Mouse (Mus musculus): Measurements from ENCODE around the gene Cabp7. TPM values are rescaled to one million over a fixed set of nuclear protein-coding genes. Genes with fewer than 3 reads are reported as not detected.

The Cabp7 gene
- polyA plus RNA-seq, 1 experiment: not detected

DNA sequence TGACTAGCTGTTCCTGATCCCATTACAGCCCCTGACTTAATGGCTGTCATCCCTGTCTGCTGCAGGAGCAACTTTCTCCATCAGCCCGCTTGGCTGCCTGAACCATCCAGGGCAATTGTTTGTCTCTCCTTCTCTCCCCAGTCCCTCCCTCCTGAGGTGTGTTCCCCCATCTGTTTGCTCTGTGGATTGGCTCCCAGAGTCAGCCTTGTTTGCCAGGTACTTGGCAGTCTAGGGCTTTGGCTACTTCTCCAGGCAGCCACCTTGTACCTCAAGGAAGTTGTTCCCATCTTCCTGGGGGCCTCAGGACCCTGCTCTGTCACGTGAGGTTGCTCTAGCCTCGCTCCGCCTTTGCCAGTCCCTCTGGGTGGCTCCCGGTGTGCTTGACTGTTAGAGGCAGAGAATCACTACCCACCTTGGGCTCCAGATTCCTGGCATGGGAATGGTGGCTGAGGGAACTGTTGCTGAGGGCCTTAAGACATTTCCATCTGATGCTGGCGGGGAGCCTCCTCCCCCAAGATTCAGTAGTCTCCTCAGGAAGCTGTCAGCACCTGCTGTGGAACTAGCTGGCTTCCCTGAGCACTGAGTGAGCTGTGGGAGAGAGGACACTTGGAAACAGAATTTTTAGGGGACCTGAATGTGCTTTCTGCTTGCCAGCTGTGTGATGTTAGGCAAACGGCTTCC lies 25.5 kb downstream of the Cabp7 start:
- H3K4me1 ChIP-seq (ENCODE audit: control insufficient read depth, insufficient read depth, low read length): no peaks in the 10 kb centered on the region
- no peak for DNase-seq
- H3K27ac ChIP-seq (ENCODE audit: insufficient read depth, low read depth, low read length): no peak overlapping the region
- H3K4me3 ChIP-seq (ENCODE audit: insufficient read depth, low read depth, low read length): no peak overlapping the region
- no peaks in the 10 kb centered on the region for H3K27me3 ChIP-seq (replicated peaks; ENCODE audit: control insufficient read depth, insufficient read depth, low read length)
- TF ChIP-seq CTCF (conservative IDR thresholded peaks at IDR 0.05; ENCODE audit: insufficient read depth, insufficient read length, low read depth, low read length) (no peak), POLR2A (IDR thresholded peaks at IDR 0.05; ENCODE audit: low read depth, low read length) (no peak)
- no peaks in the 10 kb centered on the region; the same call in 1 of the 2 replicates for H3K36me3 ChIP-seq (ENCODE audit: control insufficient read depth, insufficient read depth, low read length)
- 72% methylated on average over 7 of the region's 7 CpGs for WGBS

DNA sequence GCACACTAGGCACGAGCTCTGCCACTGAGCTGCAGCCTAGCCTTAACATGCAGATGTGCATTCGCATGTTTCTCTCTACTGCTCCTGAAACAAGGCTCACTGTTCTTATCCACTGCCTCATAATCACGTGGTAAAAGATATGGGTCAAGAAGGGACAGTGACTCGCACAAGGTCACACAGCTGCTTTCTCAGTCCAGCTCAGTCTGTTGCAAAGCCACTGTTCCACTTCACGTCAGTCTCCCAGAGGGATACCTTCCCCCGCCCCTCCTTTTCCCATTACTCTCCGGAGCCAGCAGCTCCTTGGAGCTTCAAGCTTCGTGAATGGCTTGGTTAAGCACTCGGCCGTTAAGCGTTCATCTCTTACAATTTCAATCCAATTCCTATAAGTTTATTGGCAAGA lies 26.2 kb downstream of the Cabp7 start:
- 66% methylated on average over 11 of the region's 11 CpGs for WGBS
- no peak overlapping the region for H3K27ac ChIP-seq (ENCODE audit: insufficient read depth, low read depth, low read length)
- no peaks in the 10 kb centered on the region for H3K27me3 ChIP-seq (replicated peaks; ENCODE audit: control insufficient read depth, insufficient read depth, low read length)
- TF ChIP-seq CTCF (conservative IDR thresholded peaks at IDR 0.05; ENCODE audit: insufficient read depth, insufficient read length, low read depth, low read length) (no peak), POLR2A (IDR thresholded peaks at IDR 0.05; ENCODE audit: low read depth, low read length) (no peak)
- H3K4me1 ChIP-seq (ENCODE audit: control insufficient read depth, insufficient read depth, low read length): no peaks in the 10 kb centered on the region
- no peak overlapping the region for H3K4me3 ChIP-seq (ENCODE audit: insufficient read depth, low read depth, low read length)
- no peak for DNase-seq
- H3K36me3 ChIP-seq (ENCODE audit: control insufficient read depth, insufficient read depth, low read length): no peaks in the 10 kb centered on the region; the same call in 1 of the 2 replicates

DNA sequence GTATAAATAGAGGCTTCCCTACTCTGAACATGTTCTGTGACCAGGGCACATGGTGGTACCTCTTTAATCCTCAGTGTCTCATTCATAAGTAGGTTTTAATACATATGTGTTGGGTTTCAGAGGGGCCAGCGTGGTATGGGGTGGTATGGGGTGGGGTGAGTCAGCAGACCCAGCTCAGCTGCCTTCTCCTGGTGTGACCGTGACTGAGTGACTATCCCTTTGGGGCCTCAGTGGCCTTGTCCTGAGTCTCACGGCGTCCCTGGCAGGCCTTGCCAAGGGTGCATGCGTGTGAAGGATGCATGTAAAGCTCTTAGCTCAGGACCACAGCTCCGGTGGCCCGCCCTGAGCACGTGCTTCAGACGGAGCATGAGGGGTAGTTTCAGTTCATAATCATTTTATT lies 26.6 kb downstream of the Cabp7 start:
- DNase-seq: no peak
- WGBS: 91% methylated on average over 9 of the region's 9 CpGs

DNA sequence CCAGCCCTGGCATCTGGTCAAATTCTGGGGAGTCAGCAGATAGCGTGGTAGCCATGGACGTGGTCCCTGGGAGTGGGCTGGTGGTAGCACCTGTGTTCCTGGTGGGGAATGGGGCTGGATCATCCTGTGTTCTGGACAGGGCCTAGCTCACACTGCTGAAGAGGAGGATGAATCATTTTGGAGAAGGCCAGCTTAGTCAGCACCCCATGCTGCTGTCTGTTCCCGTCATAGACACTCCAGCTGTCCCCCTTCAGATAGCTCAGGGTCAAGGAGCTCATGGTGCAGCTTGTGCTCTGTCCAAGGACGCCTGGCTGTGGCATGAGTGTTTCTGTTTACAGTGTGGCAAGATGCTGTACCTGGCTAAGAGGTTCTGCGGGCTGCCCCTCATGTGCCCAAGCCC lies 28.0 kb downstream of the Cabp7 start:
- TF ChIP-seq POLR2A (IDR thresholded peaks at IDR 0.05; ENCODE audit: low read depth, low read length) (no peak), CTCF (conservative IDR thresholded peaks at IDR 0.05; ENCODE audit: insufficient read depth, insufficient read length, low read depth, low read length) (no peak)
- Histone ChIP-seq H3K27me3 (replicated peaks; ENCODE audit: control insufficient read depth, insufficient read depth, low read length) (no peaks in the 10 kb centered on the region), H3K4me1 (ENCODE audit: control insufficient read depth, insufficient read depth, low read length) (no peaks in the 10 kb centered on the region), H3K36me3 (ENCODE audit: control insufficient read depth, insufficient read depth, low read length) (no peaks in the 10 kb centered on the region; the same call in 1 of the 2 replicates), H3K4me3 (ENCODE audit: insufficient read depth, low read depth, low read length) (no peak overlapping the region), H3K27ac (ENCODE audit: insufficient read depth, low read depth, low read length) (no peak overlapping the region)
- no peak for DNase-seq
- WGBS: 81% methylated on average over 5 of the region's 5 CpGs

More for the DNA sequence above, 26.6 kb downstream of the Cabp7 start:
- Histone ChIP-seq H3K4me1 (ENCODE audit: control insufficient read depth, insufficient read depth, low read length) (no peaks in the 10 kb centered on the region), H3K4me3 (ENCODE audit: insufficient read depth, low read depth, low read length) (no peak overlapping the region), H3K27ac (ENCODE audit: insufficient read depth, low read depth, low read length) (no peak overlapping the region), H3K36me3 (ENCODE audit: control insufficient read depth, insufficient read depth, low read length) (no peaks in the 10 kb centered on the region; the same call in 1 of the 2 replicates), H3K27me3 (replicated peaks; ENCODE audit: control insufficient read depth, insufficient read depth, low read length) (no peaks in the 10 kb centered on the region)
- TF ChIP-seq CTCF (conservative IDR thresholded peaks at IDR 0.05; ENCODE audit: insufficient read depth, insufficient read length, low read depth, low read length) (no peak), POLR2A (IDR thresholded peaks at IDR 0.05; ENCODE audit: low read depth, low read length) (no peak)

DNA sequence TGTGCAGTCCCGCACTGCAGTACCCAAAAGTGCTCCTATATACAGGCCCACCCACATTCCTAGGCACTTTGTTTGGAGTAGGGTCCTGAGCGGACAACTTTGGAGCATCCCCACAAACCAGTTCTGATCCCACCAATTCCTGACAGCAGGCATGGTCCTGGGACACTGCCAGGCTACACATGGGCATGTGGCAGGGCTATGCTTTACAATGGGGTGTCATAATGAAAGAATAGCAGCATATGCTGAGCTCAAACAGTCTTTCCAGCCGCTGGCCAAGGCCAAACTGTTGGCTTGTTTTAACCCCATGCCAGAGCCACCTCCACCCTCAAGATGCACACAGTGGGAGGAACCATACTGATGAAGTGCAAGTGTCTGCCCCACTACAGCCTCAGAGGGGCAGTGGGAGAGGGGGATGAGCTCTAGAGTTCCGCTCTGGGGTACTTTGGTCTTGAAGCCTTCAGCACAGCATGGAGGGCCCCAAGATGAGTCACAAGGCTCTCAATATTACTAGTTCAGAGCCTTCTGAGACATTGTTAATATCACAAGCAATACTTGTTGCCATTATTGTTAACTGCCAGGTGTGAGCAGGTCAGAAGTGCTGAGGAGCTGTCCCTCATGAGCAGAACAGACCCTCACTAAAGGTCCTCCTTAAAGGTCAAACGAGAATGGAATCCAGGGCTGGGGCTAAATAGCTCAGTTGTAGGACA lies 29.9 kb downstream of the Cabp7 start:
- Histone ChIP-seq H3K27me3 (replicated peaks; ENCODE audit: control insufficient read depth, insufficient read depth, low read length) (no peaks in the 10 kb centered on the region), H3K4me3 (ENCODE audit: insufficient read depth, low read depth, low read length) (no peak overlapping the region), H3K36me3 (ENCODE audit: control insufficient read depth, insufficient read depth, low read length) (no peaks in the 10 kb centered on the region), H3K27ac (ENCODE audit: insufficient read depth, low read depth, low read length) (no peak overlapping the region), H3K4me1 (ENCODE audit: control insufficient read depth, insufficient read depth, low read length) (no peaks in the 10 kb centered on the region)
- no peak for DNase-seq
- TF ChIP-seq POLR2A (IDR thresholded peaks at IDR 0.05; ENCODE audit: low read depth, low read length) (no peak), CTCF (conservative IDR thresholded peaks at IDR 0.05; ENCODE audit: insufficient read depth, insufficient read length, low read depth, low read length) (no peak)
- WGBS: 91% methylated on average over 5 of the region's 5 CpGs

DNA sequence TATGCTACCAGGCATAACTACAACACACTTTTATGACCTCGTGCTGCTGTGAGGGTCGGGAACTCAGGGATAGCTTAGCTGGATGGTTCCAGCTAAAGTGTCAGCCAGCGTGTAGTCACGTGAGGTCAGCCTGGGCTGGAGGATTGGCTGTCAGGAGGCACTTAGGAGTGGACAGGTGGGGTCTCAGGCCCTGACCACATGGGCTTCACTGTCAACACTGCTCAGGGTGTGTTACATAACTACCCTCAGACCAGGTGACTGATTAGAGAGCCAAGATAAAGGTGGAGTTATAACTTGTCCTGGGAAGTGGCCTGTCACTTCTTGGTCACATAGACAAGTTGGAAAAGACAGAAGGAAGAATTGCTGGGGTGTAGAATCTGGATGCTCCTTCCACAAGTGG lies 31.0 kb downstream of the Cabp7 start:
- Histone ChIP-seq H3K27me3 (replicated peaks; ENCODE audit: control insufficient read depth, insufficient read depth, low read length) (no peaks in the 10 kb centered on the region), H3K4me1 (ENCODE audit: control insufficient read depth, insufficient read depth, low read length) (no peaks in the 10 kb centered on the region), H3K36me3 (ENCODE audit: control insufficient read depth, insufficient read depth, low read length) (no peaks in the 10 kb centered on the region), H3K27ac (ENCODE audit: insufficient read depth, low read depth, low read length) (no peak overlapping the region), H3K4me3 (ENCODE audit: insufficient read depth, low read depth, low read length) (no peak overlapping the region)
- TF ChIP-seq CTCF (conservative IDR thresholded peaks at IDR 0.05; ENCODE audit: insufficient read depth, insufficient read length, low read depth, low read length) (no peak), POLR2A (IDR thresholded peaks at IDR 0.05; ENCODE audit: low read depth, low read length) (no peak)
- WGBS: 67% methylated on average over 4 of the region's 4 CpGs
- no peak for DNase-seq

DNA sequence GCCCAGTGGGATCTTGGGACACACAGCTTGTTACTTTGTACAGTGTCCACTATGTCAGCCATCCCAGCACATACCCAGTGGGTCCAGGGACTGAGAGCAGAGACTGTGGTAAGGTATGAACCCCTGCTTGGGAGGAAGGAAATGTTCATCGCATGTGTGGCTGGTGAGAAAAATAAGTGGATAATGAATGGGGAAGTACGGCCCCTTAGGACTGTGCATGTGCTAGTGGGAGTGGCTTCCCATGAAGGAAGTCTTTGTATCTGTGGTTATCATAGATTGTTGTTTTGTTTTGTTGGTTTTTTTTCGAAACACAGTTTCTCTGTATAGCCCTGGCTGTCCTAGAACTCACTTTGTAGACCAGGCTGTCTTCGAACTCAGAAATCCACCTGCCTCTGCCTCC lies 31.9 kb downstream of the Cabp7 start:
- Histone ChIP-seq H3K36me3 (ENCODE audit: control insufficient read depth, insufficient read depth, low read length) (no peaks in the 10 kb centered on the region), H3K27ac (ENCODE audit: insufficient read depth, low read depth, low read length) (no peak overlapping the region), H3K27me3 (replicated peaks; ENCODE audit: control insufficient read depth, insufficient read depth, low read length) (no peaks in the 10 kb centered on the region), H3K4me1 (ENCODE audit: control insufficient read depth, insufficient read depth, low read length) (no peaks in the 10 kb centered on the region), H3K4me3 (ENCODE audit: insufficient read depth, low read depth, low read length) (no peak overlapping the region)
- WGBS: 85% methylated on average over 4 of the region's 4 CpGs
- TF ChIP-seq CTCF (conservative IDR thresholded peaks at IDR 0.05; ENCODE audit: insufficient read depth, insufficient read length, low read depth, low read length) (no peak), POLR2A (IDR thresholded peaks at IDR 0.05; ENCODE audit: low read depth, low read length) (no peak)
- no peak for DNase-seq
